Mouse (Mus musculus): ENCODE measurements around the gene Yars2. TPM values are rescaled to one million over a fixed set of nuclear protein-coding genes. Genes with fewer than 3 reads are reported as not detected.

Gene Yars2
- 28.1 and 29.5 TPM in 2 replicates for polyA plus RNA-seq (2015; fragmentation: Nextera tagmentation; extraction: Ambion mirVana)

GRCm38 (mm10) chr16:16302369-16303137 lies at the start of gene Yars2:
TSS of gene Yars2 (plus strand) at chr16:16302965.

GRCm38 (mm10) chr16:16358481-16359100 lies 55.8 kb downstream of the Yars2 start, which contains the start of gene Dnm1l:
TSS of gene Dnm1l (minus strand) at chr16:16358959.

Other genes starting within 250 kb of the Yars2 start
- 0.69 and 0.88 TPM in 2 replicates for gene Pkp2, start 89.6 kb upstream of the Yars2 start, polyA plus RNA-seq (2015; fragmentation: Nextera tagmentation; extraction: Ambion mirVana)
- 44.2 and 46.2 TPM in 2 replicates for gene Dnm1l, start 56.0 kb downstream of the Yars2 start, polyA plus RNA-seq (2015; fragmentation: Nextera tagmentation; extraction: Ambion mirVana)